Mouse (Mus musculus): Measurements from ENCODE around the gene Ncbp3.

The Ncbp3 gene

DNA sequence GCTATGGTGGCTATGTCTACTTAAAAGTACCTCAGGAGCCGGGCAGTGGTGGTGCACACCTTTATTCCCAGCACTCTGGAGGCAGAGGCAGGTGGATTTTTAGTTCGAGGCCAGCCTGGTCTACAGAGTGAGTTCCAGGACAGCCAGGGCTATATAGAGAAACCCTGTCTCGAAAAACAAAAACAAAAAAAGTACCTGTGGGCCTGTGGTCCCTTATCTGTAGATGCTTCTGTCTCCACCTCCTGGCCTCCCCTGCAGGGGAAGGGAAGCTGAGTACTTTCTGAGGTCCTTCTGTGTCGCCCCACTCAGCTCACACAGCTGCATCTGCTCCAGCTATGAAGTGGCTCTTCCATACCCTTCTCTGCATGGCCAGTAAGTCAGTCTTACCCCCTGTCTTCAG is 42.7 kb downstream of the Ncbp3 start, which contains the start of gene Itgae:
Itgae (plus strand) TSS at position 301 of the 400 bp plus-strand sequence.
- no peak for DNase-seq

DNA sequence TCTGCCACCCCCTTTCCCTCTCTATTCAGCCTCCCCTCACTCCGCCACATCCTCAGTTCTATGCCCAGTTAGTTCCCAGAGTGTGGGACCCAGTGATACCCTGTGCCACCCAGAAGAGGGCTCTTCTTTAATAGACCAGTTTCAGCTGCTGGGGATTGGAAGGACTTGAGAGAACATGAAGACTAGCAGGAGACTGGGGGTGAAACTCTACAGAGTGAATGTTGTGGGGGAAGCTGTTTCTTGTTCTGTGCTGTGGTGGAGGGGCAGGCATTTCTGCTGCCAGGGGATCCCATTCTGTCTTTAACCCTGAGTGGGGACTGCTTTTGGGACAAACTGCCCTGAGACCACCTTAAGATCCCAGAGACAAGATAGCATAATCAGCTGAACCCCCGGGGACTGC is 43.2 kb downstream of the Ncbp3 start:
- DNase-seq, result no peak

DNA sequence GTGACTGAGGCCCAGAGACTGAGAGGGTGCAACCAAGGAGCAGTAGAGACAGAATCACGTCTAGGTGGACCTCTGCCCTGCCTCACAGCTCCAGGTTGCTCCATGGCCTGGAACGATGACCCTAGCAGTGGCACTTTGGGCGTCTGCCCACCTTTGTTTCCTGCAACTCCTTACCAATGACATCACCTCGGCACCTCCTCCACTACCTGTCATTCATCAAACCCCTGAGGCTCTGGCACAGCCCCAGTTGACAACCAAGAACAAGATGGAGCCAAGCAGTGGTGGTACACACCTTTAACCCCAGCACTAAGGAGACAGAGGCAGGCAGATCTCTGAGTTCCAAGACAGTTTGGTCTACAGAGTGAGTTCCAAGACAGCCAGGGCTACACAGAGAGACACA is 44.5 kb downstream of the Ncbp3 start:
- DNase-seq, result no peak

DNA sequence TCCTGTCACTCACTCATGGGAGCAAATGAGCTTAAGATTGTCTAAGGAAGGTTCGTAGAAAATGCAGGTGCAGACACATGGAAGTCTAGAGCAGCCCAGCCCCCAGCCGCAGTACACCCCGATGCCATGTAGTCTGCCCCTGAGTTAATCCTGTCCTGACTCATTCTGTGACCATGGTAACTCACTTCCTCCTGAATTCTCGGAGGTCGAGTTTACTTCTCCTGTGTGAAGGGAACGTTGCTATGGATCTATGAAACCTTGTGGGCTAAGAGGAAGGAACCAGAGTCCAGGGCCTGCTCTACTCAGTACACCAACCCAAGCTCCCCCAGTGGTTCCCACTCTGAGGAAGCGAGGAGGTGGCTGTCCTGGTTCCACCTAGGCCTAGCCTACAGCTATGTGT is 45.3 kb downstream of the Ncbp3 start:
- no peak for DNase-seq

DNA sequence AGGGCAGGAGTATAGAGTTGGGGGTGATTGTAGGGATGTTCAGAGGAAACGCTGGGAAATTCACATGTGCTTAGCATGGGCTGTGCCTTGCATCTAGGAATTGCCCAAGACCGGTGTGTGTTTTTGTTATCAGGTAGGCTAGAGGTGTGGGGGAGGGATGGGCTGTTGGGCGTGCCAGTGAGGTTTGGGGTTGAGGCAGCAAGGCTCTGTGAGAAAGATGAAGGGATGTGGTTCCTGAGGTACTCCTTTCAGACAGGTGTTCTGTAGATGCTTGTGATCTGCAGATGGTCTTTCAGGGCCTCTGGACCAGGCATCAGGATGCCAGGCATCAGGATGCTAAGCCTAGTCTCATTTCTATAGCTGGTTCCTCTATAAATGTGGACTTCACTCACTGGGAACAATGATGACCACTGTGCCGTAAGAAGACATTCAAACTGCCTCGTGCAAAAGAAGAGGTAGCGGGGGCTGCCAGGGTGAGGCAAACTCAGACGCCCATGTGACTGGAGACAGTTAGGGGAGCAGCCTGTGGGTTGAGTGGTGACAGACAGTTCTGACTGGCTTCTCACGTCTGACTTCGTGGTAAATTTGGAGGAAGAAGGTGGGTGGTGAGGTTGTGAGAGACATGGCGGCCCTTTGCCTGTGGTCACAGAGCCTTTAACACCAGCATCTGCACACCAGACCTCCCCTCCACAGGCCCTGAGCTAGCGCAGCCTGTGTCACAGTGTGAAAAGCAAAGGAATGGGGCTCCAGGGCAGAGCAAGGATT is 46.8 kb downstream of the Ncbp3 start:
- DNase-seq, result no peak

DNA sequence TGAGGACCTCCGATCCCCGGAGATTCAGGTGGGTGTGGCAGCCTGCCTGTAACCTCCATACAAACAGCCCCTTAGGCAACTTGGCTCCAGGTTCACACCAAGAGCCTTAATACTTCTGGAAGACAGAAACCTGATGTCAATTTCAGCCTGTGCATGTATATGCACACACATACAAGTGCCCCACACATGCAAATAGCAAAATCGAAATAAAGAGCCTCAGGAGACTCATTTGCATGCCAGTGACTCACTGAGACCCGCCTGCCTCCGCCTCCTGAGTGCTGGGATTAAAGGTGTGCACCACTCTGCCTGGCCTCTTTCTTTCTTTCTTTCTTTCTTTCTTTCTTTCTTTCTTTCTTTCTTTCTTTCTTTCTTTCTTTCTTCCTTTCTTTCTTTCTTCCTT is 51.3 kb downstream of the Ncbp3 start:
- DNase-seq, result no peak

DNA sequence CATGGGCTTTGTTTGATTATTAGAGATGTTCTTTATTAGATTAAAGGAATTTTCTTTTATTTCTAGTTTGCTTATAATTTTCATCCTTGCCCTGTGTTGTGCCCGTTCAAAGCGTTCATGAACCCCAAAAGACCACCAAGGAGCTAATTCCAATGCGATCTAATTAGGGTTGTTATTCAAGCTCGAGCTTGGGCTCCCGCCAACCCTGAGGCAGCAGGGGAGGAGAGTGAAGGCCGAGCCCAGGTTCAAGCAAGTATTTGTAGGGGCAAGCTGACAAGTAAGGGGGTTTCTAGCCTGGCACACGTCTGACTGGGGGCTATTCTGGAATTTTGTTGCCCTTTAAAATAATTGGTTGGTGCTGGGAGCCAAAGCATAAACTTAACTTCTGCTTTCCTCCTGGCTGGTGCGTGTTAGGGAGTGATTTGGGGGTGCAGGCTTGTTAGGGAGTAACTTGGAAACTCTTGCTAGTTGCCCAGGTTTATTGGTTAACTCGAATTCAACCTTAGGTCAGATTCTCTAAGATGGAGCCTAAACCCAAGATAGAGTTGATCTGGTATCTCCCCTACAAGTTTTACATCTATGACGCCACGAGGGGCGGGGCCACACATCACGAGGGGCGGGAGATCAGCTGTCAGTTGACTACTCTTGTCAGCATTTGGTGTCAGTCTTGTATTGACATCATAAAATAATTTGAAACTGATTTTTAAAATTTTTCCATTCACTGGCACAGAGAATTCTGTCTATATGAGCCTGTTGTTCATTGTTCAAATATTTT is 52.6 kb downstream of the Ncbp3 start:
- DNase-seq, result peak in 1 of 2 experiments; percentile 10

DNA sequence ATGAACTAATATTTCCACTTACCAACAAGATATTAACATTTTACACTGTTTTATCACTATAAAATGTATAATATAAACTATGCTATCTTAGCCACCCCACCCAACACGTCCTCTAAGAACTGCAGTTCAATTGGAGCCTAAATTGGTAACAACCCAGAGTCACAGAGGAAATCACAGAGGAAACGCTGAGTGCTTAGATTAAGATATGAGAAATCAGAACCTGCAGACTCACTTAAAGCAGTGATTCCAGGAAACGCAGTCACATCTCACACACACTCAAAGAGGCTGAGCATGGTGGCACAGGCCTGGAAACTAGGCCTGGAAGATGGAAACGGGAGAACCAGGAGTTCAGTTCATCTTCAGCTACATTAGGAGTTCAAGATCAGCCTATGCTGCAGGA is 53.7 kb downstream of the Ncbp3 start:
- DNase-seq, result no peak

DNA sequence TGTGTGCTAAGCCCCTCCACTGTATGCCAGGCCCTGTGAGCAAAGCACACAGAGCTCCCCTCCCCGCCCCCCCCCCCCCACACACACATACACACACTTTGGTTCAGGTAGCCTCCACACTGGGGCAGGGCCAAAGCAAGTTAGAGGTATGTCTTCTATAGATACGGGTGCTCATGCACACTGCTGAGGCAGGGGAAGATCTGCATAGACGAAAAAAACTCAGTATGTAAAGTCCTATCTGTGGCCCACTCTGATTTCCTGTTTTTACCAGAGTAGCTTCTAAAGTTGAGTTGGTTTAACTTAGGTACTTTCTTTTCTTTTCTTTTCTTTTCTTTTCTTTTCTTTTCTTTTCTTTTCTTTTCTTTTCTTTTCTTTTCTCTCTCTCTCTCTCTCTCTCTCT is 57.7 kb downstream of the Ncbp3 start:
- no peak for DNase-seq

DNA sequence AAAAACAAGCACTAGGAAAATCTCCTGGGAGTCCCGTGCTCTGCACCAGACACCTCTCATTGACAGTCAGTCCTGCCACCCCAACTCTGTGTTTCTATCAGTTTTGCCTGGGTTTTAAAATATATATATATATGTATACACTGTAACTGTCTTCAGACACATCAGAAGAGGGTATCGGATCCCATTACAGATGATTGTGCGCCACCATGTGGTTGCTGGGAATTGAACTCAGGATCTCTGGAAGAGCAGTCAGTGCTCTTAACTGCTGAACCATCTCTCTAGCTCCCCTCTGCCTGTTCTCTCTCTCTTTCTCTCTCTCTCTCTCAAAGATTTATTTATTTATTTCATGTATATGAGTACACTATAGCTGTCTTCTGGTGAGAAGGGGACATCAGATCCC is 59.8 kb downstream of the Ncbp3 start:
- DNase-seq, result peak in 1 of 2 experiments; percentile 10

DNA sequence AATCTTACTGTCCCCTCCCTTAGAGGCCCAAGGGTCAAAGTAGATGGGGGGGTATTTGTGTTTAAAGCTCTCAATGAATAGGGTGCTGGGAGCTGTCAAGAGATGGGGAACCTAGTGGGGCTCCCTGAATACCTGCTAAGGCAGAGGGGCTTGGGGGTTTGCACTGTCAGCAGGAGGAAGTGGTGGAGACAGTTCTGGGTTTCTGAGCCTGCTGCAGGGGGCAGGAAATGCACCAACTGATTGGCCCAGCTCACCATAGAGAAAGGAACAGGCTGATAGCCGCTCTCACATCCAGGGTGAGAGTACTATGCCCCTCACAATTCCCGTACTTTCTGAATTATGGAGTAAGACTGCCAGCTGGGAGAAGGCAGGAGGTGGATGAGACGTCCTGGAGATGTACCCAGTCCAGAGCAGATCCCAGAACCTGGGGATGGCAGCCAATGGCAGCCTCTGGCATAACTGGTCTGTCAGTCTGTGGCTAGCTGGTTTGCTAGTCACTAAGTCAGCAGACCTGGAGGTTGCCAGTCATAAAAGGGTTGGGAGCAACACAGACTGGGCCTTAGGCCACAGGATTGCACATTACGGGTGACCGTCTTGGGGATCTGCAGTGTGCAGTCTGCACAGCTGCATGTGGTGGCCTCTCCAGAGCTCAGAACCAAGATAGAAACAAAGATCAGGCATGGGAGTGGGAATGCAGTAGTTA is 60.8 kb downstream of the Ncbp3 start:
- DNase-seq, result no peak

DNA sequence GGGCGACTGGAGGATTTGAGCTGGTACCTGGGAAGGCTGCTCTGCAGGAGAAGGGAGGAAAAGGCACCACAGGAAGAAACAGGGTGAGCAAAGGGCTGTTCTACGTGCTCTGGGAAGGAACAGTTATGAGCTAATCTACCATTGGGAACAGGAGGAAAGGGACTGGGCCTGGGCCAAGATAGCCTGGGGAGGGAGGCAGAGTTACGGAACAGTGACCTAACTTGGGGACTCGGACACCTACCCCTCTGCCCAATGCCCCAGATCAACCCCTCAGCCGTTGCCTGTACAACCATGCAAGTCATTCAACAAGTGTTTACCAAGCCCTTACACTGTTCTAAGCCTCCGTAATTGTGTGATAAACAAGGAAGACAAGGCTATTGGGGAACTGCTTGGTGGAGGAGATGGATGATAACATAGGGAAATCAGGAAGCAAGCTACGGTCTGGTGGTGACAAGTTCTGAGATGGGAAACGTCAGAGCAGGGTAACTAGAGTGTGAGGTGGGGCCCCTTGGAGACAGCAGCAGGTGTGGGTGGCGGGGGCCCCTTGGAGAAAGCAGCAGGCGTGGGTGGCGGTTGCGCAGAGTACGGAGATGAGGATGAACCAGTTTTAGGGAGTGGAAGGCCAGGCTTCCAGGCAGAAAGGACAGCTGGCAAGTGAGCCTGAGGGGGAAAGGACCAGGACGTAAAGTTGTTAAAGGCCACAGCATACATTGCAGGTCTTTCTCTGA is 61.5 kb downstream of the Ncbp3 start:
- DNase-seq, result no peak

DNA sequence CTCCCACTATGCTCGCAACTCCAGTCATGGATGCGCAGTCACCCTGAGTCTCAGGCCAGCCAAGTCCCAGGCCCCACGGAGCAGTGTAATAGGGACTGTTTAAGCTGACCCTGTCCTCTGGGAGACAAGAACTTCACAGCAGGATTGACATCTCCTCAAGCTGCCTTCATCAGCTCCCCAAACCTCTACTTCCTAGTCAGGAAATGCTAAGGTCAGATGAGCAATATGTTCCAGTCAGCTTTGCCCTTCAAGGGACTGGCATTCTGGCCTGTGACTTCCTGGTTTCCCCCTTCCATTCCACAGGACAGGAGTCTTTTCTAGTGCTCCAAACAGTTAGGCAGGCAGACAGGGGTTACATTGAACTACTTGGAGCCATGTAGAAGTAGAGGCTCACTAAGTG is 62.4 kb downstream of the Ncbp3 start:
- no peak for DNase-seq

DNA sequence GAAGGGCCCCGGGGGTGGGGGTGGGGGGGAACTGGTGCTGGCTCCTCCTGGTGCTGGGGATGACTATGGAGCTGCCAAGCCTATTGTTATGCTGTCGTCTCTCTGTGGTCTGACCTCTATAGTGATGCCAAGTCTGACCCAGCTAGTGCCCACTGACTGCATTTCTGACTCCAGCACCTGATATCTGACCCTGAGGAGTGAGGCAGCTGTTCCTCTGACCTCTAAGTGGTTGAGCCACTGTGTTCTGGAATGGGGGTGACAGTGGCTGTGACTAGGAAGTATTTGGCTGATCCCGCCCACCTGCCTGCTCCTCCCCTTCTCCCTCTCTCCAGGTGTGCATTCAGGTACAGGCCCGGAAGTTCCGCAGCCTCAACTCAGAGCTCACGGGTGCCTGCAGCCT is 63.8 kb downstream of the Ncbp3 start:
- no peak for DNase-seq

DNA sequence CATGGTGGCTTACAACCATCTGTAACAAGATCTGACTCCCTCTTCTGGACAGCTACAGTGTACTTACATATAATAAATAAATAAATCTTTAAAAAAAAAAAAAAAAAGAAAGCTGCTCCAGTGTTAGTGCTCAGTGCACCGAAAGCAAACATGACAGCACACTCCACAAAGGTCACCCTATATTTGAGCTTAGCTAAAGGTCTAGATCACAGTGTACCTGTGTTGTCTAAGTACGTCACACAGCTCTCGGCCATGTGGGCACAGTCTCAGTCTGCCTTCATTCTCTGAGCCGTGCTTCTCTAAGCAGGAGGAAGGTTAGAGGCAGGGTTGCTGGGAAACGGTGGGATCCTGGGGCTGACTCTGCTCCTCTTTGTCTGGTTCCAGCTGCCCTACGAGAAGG is 78.9 kb downstream of the Ncbp3 start:
- DNase-seq, result no peak

DNA sequence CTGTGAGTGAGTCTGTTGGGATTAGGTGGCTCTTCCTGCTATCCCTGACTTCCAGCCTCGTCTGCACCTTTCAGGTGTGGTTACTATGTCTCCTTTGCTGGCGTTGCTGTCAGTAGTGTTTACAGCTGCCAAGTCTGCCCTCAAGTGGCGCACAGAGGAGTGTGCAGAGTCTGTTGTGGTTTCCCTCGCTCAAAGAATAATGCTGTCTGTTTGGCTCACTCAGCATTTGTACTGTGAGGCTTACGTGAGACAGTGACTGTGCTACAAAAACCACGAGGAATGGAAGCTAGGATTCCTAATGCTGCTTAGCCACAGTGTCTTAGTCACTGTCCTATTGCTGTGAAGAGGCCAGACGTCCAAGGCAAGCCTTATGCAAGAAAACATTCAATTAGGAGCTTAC is 83.4 kb downstream of the Ncbp3 start:
- peak; percentile 20 to 22 for DNase-seq

DNA sequence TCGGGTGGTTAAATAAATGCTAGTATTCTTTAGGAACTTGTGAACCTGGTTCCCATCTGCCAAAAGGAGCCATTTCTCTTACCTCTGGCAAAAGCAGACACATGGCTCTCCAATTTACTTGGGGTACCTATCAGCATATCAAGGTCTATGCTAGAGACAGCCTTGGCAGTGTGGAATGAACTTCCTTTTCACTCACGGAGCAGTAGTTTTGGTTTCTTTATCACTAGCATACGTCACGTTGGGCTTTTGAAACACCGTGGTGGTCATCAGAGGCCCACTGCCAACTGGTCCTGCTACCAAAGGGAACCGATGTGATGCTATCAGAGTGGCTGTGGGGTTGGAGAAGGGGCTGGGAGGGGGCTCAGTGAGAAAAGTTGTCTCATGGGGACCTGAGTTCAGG is 85.4 kb downstream of the Ncbp3 start:
- no peak for DNase-seq

DNA sequence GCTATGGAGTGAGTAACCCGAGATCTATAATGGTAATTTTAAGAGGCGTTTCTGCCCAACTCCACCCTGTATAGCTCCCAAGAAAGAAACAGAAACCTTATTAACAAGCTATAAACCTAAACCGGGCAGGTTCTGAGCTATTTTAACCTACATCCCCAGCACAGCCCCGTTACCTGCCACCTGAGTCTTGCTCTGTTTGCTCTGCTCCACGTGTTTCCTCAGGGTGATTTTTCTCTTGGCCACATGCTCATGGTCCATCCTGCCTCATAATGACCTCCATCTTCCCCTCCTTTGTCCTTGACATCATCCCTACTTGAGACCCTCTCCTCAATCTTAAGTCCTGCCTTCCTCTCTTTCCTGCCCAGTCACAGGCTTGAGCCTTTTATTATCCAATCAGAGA is 86.6 kb downstream of the Ncbp3 start:
- no peak for DNase-seq

DNA sequence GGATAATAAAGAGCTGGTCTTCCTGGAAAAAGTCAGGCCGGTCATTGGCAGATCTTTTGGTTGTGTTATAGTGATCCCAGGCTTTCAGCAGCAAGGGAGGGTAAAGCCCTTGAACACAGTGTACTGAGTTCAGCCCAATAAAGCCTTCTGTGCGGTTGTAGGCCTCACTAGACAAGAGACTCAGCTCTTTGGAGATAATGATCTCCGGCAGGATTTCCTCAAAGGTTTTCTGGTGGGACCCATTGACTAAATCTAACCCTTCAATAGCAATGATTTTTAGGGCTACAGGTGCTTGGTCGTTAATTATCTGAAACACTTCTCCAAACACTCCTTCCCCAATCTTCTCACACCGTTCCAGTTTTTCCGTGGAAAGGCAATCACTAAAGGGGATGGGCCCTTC is 89.0 kb downstream of the Ncbp3 start:
- DNase-seq, result no peak

DNA sequence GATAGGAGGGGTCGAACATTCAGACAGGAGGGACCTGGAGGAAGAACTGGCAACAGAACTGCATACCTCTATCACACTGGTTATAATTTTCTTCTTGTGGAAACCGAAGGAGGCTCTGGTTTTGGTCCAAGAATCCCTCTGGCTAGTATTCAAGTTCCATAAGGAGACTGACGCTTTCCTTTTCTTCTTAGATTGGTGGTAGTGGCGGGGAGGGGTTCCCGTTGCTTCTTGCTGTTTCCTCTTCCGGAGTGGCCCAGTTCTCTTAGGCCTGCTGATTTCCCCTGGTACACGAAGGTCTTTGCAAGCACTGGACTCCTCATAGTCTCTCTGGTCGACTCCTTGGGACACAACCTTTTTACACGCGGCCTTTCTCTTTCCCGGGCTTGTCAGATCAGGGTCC is 89.5 kb downstream of the Ncbp3 start:
- no peak for DNase-seq

DNA sequence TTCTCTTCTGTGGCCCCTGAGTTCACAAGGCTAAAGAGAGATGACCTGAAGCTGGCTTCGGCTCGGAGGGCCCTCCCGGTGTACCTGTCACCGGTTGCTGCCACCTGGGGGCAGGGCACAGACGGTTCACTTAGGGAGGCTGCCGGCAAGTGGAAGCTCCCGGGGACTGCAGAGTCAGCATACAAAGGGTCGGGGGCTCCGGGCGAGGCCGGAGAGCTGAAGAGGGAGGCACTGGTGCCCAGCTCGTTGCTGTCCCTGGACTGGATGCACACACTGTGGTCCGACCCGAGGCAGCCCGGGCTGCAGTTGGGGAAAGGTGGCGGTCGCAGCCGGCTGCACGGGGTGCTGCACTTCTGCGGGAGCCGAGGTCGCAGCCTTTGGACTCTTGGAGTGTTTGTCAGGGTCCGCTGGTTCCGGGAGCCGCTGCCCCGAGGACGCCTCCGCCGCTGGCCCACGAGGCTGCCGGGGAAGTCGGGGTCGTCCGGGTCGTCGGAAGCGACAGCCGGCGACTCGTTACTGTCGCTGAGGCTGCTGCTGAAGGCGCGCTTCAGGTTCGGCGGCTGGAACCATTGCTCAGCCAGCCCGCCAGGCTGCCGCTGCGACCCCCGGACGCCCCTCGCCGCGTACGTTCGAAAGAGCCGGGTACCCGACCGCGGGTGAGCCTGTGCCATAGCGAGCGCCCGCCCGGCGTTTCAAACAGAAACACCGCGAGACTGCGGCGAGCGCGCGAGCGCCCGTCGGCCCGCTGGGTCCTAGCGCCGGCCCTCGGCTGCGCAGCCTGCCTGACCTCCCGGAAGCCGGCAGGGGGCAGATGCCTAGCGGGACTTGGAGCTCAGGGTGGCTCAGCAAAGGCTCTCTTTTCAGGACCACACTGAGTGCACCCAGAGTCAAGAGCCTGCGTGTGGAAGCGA is 90.3 kb downstream of the Ncbp3 start, which contains the start of gene Haspin:
Haspin (minus strand) TSS at position 704 of the 911 bp plus-strand sequence.
- DNase-seq, result peak; percentile 95
